Mouse (Mus musculus) lung, adult 2 months (tissue): ENCODE measurements around the gene Exoc3l2. TPM values are rescaled to one million over a fixed set of nuclear protein-coding genes. Genes with fewer than 3 reads are reported as not detected.
A peak's percentile ranks its signal among the peaks of the same experiment; 100 is the strongest.
"Not testable (repeated sequence)": the region's sequence is repeated elsewhere in the genome, so short reads cannot be mapped to it uniquely, and the experiment has no call there.

Source experiments
- DNase-seq: peaks from one replicate; pipeline ENCODE4 v3.0.0; 2022
- H3K4me1 ChIP-seq: fragments of 200-500 bp; 2 replicates; pipeline ENCODE4 v1.6.1; 2011; ENCODE audit warnings: low read length; ENCODE audit not compliant: control insufficient read depth, insufficient read depth
- H3K4me3 ChIP-seq: fragments of 200-500 bp; replicated peaks from 2 replicates; pipeline ENCODE3; 2011; ENCODE audit warnings: low read depth, mild to moderate bottlenecking, control low read depth, low read length; ENCODE audit errors: extremely low read depth
- CTCF ChIP-seq: fragments of 200-500 bp; IDR thresholded peaks from 2 replicates; pipeline ENCODE4 v1.5.1; 2011; ENCODE audit warnings: mild to moderate bottlenecking, low read length, control low read depth; ENCODE audit not compliant: insufficient read depth
- POLR2A ChIP-seq: fragments of 200-500 bp; IDR thresholded peaks from 2 replicates; pipeline ENCODE4 v1.6.1; 2011; ENCODE audit warnings: low read depth, mild to moderate bottlenecking, control low read depth, low read length, borderline replicate concordance; ENCODE audit errors: extremely low read depth
- WGBS: fragments of 180-500 bp; shearing (Covaris S2); methylation state at CpG from one replicate; pipeline ENCODE4 v1.1.7; 2018; 5-methylcytosine and 5-hydroxymethylcytosine counted together
- polyA plus RNA-seq: library from polyadenylated mRNA; depleted of rRNA; stranded (reverse); fragments of >200 nt; gene quantifications from 2 replicates; pipeline ENCODE4 v1.2.3, GENCODE M21; 2012

The Exoc3l2 gene
- polyA plus RNA-seq, 1 experiment = 2.7 TPM

GRCm38 (mm10) chr7:19500420-19501363 lies 37.6 kb downstream of the Exoc3l2 start:
- TF ChIP-seq CTCF (no peak), POLR2A (no peak)
- no peaks in the 10 kb centered on the region for H3K4me1 ChIP-seq
- DNase-seq = no peak
- WGBS = 46% methylated on average over 12 of the region's 12 CpGs
- no peak overlapping the region for H3K4me3 ChIP-seq

GRCm38 (mm10) chr7:19501658-19502057 lies 38.5 kb downstream of the Exoc3l2 start:
- no peak for DNase-seq
- no peaks in the 10 kb centered on the region for H3K4me1 ChIP-seq
- WGBS = 80% methylated on average over 4 of the region's 4 CpGs

GRCm38 (mm10) chr7:19503481-19504068 lies 40.4 kb downstream of the Exoc3l2 start:
- H3K4me3 ChIP-seq = no peak overlapping the region
- WGBS = 33% methylated on average over 5 of the region's 5 CpGs
- TF ChIP-seq CTCF = peak; percentile 80
- TF ChIP-seq POLR2A = no peak
- peak; percentile 52 for DNase-seq
- peaks cover 2% of the 10 kb centered on the region; the same call in 1 of the 2 replicates for H3K4me1 ChIP-seq

More at GRCm38 (mm10) chr7:19501658-19502057, 38.5 kb downstream of the Exoc3l2 start:
- H3K4me3 ChIP-seq = no peak overlapping the region
- TF ChIP-seq CTCF = no peak
- TF ChIP-seq POLR2A = no peak

DNA sequence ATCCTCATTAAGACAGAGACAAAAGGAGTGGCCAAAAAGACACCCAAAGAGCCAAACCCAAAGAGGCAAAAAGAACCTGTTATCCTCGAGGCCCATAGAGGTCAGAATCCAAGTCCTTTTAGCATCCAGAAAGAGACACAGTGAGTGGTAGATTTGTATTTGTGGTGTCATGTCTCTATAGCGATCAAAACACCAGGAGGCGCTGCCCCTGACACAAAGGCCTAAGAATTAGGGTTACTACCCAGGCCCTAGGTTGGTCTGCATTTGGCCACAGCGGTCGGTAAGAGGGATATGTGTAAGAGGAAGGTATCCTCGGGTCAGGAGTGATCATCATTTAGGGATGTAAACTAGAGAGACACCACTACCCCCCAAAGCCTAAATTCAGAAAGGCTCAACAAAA lies 43.2 kb downstream of the Exoc3l2 start:
- no peak for DNase-seq
- no peak overlapping the region for H3K4me3 ChIP-seq
- 61% methylated on average over 6 of the region's 6 CpGs for WGBS
- no peak for TF ChIP-seq CTCF
- no peak for TF ChIP-seq POLR2A
- H3K4me1 ChIP-seq = peaks cover 6% of the 10 kb centered on the region

GRCm38 (mm10) chr7:19506969-19507611 lies 44.0 kb downstream of the Exoc3l2 start:
- peak; percentile 35 for DNase-seq
- TF ChIP-seq POLR2A (no peak), CTCF (no peak)
- H3K4me1 ChIP-seq = peaks cover 6% of the 10 kb centered on the region
- WGBS = 5% methylated on average over 71 of the region's 71 CpGs
- H3K4me3 ChIP-seq = peak overlapping the region; percentile 53

DNA sequence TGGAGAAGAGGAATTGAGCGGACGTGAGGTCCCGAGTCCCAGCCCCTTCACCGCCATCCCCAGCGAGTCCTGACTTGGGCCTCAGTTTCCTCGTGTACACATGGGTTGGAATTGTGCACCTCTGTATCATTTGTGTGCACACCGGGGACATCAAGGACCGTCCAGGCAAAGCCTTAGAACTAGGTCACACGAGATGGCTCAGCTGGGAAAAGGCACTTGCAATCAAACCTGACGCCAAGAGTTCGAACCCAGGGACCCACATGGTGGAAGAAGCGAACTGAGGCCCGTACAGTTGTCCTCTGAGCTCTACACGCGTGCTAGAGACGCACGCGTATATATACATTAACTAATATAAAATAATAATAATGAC lies 44.5 kb downstream of the Exoc3l2 start:
- DNase-seq = no peak
- Histone ChIP-seq H3K4me1 (peaks cover 6% of the 10 kb centered on the region), H3K4me3 (peak overlapping the region; percentile 93)
- WGBS = 6% methylated on average over 18 of the region's 18 CpGs
- TF ChIP-seq POLR2A (no peak), CTCF (no peak)

GRCm38 (mm10) chr7:19508150-19508923 lies 45.2 kb downstream of the Exoc3l2 start, which contains the start of the genes Bloc1s3 and Trappc6a:
Gene Bloc1s3 (minus strand): TSS chr7:19508367.
Gene Trappc6a (plus strand): TSS chr7:19508395.
- peak; percentile 92 for DNase-seq
- TF ChIP-seq POLR2A (peak; percentile 74; the same call in 1 of the 2 replicates), CTCF (no peak)
- Histone ChIP-seq H3K4me3 (peak within 1 kb of the TSS; percentile 93), H3K4me1 (peaks cover 6% of the 10 kb centered on the region)
- WGBS = under 1% methylated on average over 56 of the region's 56 CpGs

DNA sequence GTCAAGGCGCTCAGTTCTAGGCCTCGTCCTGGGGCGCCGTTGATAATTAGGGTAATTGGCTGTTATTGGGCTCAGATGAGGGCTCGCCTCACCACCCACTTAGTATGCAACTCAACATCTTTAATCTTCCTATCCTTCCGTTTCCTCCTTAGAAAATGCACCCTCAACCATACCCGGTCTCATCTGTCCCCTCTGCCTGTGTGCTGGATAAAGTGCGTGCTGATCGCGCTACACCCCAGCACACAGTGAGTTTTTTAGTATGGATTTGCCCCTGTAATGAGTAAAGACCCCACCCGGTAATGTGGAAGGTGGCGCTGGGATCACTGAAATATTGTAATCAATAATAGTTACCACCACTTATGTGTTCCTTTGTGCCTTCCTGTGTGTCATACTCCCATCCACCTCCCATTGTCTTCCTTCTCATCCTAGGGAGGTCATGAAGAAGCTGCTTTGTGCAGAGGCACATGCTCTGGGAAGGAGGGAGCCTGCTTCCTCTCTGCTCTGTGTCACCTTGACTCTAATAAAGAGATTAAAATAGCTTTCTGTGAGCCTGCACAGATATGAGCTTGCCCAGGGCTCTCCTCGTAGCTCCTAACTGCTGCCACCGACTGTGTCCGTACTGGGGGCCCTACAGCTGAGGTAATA lies 45.9 kb downstream of the Exoc3l2 start:
- no peak for TF ChIP-seq CTCF
- no peak for TF ChIP-seq POLR2A
- WGBS = 4% methylated on average over 15 of the region's 15 CpGs
- DNase-seq = no peak
- peak overlapping the region; percentile 93 for H3K4me3 ChIP-seq
- peaks cover 6% of the 10 kb centered on the region for H3K4me1 ChIP-seq

- H3K4me1 ChIP-seq = peaks cover 6% of the 10 kb centered on the region
- DNase-seq = no peak
- 95% methylated on average over 7 of the region's 7 CpGs for WGBS
- no peak overlapping the region for H3K4me3 ChIP-seq
- TF ChIP-seq CTCF = no peak
- TF ChIP-seq POLR2A = no peak
Observed at GRCm38 (mm10) chr7:19509786-19510185, 46.7 kb downstream of the Exoc3l2 start.

GRCm38 (mm10) chr7:19511934-19512333 lies 48.8 kb downstream of the Exoc3l2 start:
- H3K4me1 ChIP-seq, DNase-seq, H3K4me3 ChIP-seq: not testable (repeated sequence)
- WGBS = 71% methylated on average over 7 of the region's 7 CpGs
